Mouse (Mus musculus): ENCODE results near the gene Olfr120.
"Not testable (repeated sequence)": the region's sequence is repeated elsewhere in the genome, so short reads cannot be mapped to it uniquely, and the experiment has no call there.

The Olfr120 gene

DNA sequence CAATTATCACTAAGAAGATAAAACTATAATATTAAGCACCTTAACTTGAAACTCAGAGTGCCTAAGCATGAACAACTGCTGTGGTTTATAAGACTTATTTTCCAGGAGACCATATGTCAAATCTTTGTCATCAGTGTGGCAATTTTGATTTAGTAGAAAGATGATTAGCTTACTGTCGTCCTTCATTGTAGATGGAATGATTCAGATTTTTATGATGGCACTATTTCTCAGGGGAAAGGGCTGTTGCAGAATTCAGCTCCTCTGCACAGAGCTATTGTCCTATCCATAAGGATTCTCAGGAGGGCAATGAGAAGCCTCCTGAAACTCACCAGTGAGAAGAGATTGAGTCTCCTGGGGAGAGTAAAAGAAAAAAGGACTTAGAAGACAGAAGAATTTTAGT lies at the start of gene Olfr120:
Gene Olfr120 (plus strand): TSS at position 301 of the 400 bp plus-strand sequence.
- DNase-seq (ENCODE audit: low read depth): no peak

DNA sequence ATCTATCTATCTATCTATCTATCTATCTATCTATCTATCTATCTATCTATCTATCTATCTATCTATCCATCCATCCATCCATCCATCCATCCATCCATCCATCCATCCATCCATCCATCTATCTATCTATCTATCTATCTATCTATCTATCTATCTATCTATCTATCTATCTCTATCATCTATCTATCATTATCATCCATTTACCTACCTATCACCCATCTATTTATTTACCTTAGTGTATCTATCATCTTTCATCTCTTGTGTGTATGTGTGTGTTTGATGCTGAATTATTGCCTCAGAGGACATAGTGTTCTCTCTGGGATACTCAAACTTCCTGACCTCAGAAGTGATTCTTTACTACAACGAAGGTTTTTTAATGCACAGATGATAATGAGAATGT lies 25.3 kb upstream of the Olfr120 start, which contains the start of gene Olfr119:
Gene Olfr119 (plus strand): TSS at position 301 of the 400 bp plus-strand sequence.
- DNase-seq (ENCODE audit: low read depth): not testable (repeated sequence)

DNA sequence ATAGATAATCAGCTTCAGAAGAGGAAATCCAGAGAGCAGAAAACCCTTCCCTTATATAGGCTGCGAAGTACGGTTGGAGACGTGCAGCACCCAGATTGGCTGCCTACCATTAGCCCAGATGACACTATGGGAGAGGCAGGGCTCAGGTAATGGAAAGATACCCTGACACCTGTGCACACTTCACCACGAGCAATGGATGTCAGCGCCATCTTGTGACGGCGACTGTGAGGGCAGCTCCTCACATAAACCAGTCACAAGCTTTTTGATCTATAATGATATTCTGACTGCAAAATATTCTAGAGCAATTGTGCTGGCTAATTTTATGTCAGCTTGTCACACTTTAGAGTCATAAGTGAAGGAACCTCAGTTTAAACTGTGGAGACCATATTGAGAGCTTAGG lies 16.5 kb downstream of the Olfr120 start:
- DNase-seq (ENCODE audit: low read depth): no peak

DNA sequence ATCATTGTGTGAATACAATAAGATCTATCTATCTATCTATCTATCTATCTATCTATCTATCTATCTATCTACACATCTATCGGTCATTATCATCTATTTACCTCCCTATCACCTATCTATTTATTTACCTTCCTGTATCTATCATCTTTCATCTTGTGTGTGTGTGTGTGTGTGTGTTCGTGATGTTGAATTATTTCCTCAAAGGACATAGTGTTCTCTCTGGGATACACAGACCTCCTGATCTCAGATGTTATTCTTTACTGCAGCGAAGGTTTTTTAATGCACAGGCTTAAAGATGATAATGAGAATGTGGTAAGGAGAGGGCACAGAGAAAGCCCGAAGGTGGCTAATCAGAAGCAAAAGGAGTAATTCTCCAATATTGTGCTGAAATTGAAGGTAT lies 46.7 kb downstream of the Olfr120 start, which contains the start of gene Olfr122:
Gene Olfr122 (plus strand): TSS at position 301 of the 400 bp plus-strand sequence.
- no peak for DNase-seq (ENCODE audit: low read depth)

All from fibroblast of lung, adult 2 months (primary cell).